Mouse (Mus musculus) ovary, postnatal 10 days (tissue): Measurements from ENCODE around the gene Nsdhl.

Experiments
- DNase-seq: peaks from one replicate; pipeline ENCODE4 v3.0.0; 2022; ENCODE audit warnings: low spot score

Nsdhl gene

GRCm38 (mm10) chrX:73003110-73003509 is 84.8 kb downstream of the Nsdhl start:
- DNase-seq, result no peak

- DNase-seq, result no peak
Observed at GRCm38 (mm10) chrX:73005678-73006077, 87.3 kb downstream of the Nsdhl start.

GRCm38 (mm10) chrX:73007597-73008479 is 89.5 kb downstream of the Nsdhl start:
- peak; percentile 69 for DNase-seq
